Mouse (Mus musculus) thymus, adult 2 months (tissue): ENCODE measurements around the gene Rnf19b.

Experiments used
- CTCF ChIP-seq: fragments of 200-500 bp; IDR thresholded peaks from 2 replicates; pipeline ENCODE4 v1.5.1; 2012; ENCODE audit warnings: mild to moderate bottlenecking, control low read depth, low read length, moderate library complexity, borderline replicate concordance; ENCODE audit not compliant: control insufficient read depth, poor library complexity, insufficient read depth; ENCODE audit errors: extremely low read depth
- POLR2A ChIP-seq: fragments of 200-500 bp; IDR thresholded peaks from 2 replicates; pipeline ENCODE4 v1.6.1; 2012; ENCODE audit warnings: mild to moderate bottlenecking, low read length, control low read depth, moderate library complexity; ENCODE audit not compliant: control insufficient read depth, poor library complexity, insufficient read depth; ENCODE audit errors: extremely low read depth

- TF ChIP-seq CTCF (peak; percentile 83; the same call in 1 of the 2 replicates), POLR2A (no peak)
Observed at GRCm38 (mm10) chr4:129134799-129135585, 76.9 kb downstream of the Rnf19b start.
